Mouse (Mus musculus): Measurements from ENCODE around the gene Actl6a. TPM values are rescaled to one million over a fixed set of nuclear protein-coding genes. Genes with fewer than 3 reads are reported as not detected.
"Not testable (repeated sequence)": the region's sequence is repeated elsewhere in the genome, so short reads cannot be mapped to it uniquely, and the experiment has no call there.

Actl6a gene
- polyA plus RNA-seq, 1 experiment from 2014 or later: 58.6 TPM

DNA sequence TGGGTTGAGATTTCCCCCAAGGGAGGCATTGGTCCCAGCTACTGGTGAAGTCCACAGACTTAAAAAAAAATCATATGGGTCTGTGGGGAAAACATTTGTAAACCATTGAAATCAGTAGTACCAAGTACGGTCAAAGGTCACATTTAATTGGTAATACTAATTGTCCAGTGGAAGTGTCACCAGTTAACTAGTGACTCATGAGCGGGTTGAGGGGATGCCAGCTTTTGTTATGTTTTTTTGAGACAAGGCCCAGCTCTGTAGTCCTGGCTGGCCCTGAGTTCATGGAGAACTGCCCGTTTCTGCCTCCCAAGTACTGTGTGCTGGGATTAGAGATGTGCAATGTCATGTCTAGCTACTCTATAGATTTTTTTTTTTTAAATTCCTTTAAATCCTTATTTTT, 7.6 kb downstream of the Actl6a start:
- Histone ChIP-seq H3K4me2 (replicated peaks; ENCODE audit: low read depth) (no peak overlapping the region), H3K9ac (ENCODE audit: low read length) (no peak overlapping the region), H3K4me3 (ENCODE audit: low read depth, low read length) (no peak overlapping the region), H3K9me3 (ENCODE audit: control insufficient read depth, low read length) (no peaks in the 10 kb centered on the region), H3K27me3 (ENCODE audit: control insufficient read depth, insufficient read depth, low read length) (no peaks in the 10 kb centered on the region), H3K27ac (replicated peaks) (no peak overlapping the region), H3K36me3 (ENCODE audit: control insufficient read depth, insufficient read depth, low read length) (peaks cover 17% of the 10 kb centered on the region), H3K4me1 (replicated peaks; ENCODE audit: control insufficient read depth, insufficient read depth) (no peaks in the 10 kb centered on the region)
- DNase-seq (ENCODE audit: low spot score) (no peak), ATAC-seq (ENCODE audit: low FRiP score, low TSS enrichment) (no peak)
- TF ChIP-seq CTCF (IDR thresholded peaks at IDR 0.05; ENCODE audit: low read depth): no peak
- TF ChIP-seq EP300 (optimal IDR thresholded peaks at IDR 0.05): no peak
- 91% methylated on average over 3 of the region's 3 CpGs for WGBS

DNA sequence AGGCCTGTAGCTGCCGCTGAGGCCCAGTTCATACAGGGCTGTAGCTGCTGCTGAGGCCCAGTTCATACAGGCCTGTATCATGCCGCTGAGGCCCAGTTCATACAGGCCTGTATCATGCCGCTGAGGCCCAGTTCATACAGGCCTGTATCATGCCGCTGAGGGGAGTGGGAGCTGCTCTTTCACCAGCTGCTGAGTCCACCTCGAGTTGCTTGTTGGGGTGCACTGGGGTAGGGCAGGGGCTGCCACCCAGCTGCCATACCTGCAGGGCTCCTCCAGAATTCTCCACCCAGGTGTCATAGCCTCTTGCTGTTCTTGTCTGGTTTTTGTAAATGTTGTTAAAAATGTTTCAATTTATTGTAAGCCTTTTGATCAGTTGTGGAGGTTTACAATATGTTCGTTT, 11.3 kb downstream of the Actl6a start:
- H3K4me2 ChIP-seq (replicated peaks; ENCODE audit: low read depth); H3K9me3 ChIP-seq (ENCODE audit: control insufficient read depth, low read length); H3K27me3 ChIP-seq (ENCODE audit: control insufficient read depth, insufficient read depth, low read length); DNase-seq (ENCODE audit: low spot score); ATAC-seq (ENCODE audit: low FRiP score, low TSS enrichment); H3K4me1 ChIP-seq (replicated peaks; ENCODE audit: control insufficient read depth, insufficient read depth); H3K27ac ChIP-seq (replicated peaks); H3K9ac ChIP-seq (ENCODE audit: low read length); H3K4me3 ChIP-seq (ENCODE audit: low read depth, low read length): not testable (repeated sequence)
- 94% methylated on average over 6 of the region's 6 CpGs for WGBS
- peaks cover 27% of the 10 kb centered on the region for H3K36me3 ChIP-seq (ENCODE audit: control insufficient read depth, insufficient read depth, low read length)

DNA sequence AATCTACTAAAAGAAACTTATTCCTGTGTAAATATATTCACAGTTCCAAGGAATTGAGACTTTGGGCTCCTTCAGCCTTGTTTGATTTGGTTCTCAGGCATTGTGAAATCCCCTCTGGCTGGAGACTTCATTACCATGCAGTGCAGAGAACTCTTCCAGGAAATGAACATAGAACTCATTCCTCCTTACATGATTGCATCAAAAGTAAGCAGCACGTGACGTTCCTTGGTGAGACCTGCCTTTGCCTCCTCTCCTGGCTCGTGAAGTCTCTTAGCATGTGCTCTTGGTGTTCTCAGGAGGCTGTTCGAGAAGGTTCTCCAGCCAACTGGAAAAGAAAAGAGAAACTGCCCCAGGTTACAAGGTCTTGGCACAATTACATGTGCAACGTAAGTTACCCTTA, 12.2 kb downstream of the Actl6a start:
- H3K4me1 ChIP-seq (replicated peaks; ENCODE audit: control insufficient read depth, insufficient read depth): no peaks in the 10 kb centered on the region
- no peak overlapping the region for H3K27ac ChIP-seq (replicated peaks)
- H3K4me2 ChIP-seq (replicated peaks; ENCODE audit: low read depth): no peak overlapping the region
- no peak for ATAC-seq (ENCODE audit: low FRiP score, low TSS enrichment)
- no peak for DNase-seq (ENCODE audit: low spot score)
- no peaks in the 10 kb centered on the region for H3K27me3 ChIP-seq (ENCODE audit: control insufficient read depth, insufficient read depth, low read length)
- no peak overlapping the region for H3K9ac ChIP-seq (ENCODE audit: low read length)
- no peaks in the 10 kb centered on the region for H3K9me3 ChIP-seq (ENCODE audit: control insufficient read depth, low read length)
- H3K4me3 ChIP-seq (ENCODE audit: low read depth, low read length): no peak overlapping the region
- peaks cover 31% of the 10 kb centered on the region for H3K36me3 ChIP-seq (ENCODE audit: control insufficient read depth, insufficient read depth, low read length)
- TF ChIP-seq CTCF (IDR thresholded peaks at IDR 0.05; ENCODE audit: low read depth) (no peak), EP300 (optimal IDR thresholded peaks at IDR 0.05) (no peak)
- 92% methylated on average over 5 of the region's 5 CpGs for WGBS

DNA sequence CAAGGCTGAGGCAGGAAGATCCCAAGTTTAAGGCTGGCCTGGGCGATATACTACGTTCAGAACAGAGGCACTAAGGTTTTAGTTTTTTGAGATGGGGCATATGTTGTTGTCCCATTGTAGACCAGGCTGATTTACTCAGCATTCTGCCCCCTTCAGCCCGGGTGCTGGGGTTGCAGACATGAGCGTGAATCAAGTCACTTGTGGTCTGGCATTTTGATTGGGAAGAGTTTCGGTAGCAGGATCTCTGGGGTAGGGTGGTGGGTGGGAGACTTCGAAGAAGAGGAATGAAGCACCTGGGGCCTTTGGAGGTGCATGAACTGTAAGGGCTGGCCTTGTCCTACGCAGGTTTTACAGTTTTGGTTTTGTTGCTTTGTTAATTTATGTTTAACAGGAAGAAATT, 18.1 kb downstream of the Actl6a start:
- Histone ChIP-seq H3K9me3 (ENCODE audit: control insufficient read depth, low read length) (no peaks in the 10 kb centered on the region), H3K36me3 (ENCODE audit: control insufficient read depth, insufficient read depth, low read length) (peaks cover 28% of the 10 kb centered on the region), H3K27ac (replicated peaks) (no peak overlapping the region), H3K4me3 (ENCODE audit: low read depth, low read length) (no peak overlapping the region), H3K27me3 (ENCODE audit: control insufficient read depth, insufficient read depth, low read length) (no peaks in the 10 kb centered on the region), H3K9ac (ENCODE audit: low read length) (no peak overlapping the region), H3K4me2 (replicated peaks; ENCODE audit: low read depth) (no peak overlapping the region), H3K4me1 (replicated peaks; ENCODE audit: control insufficient read depth, insufficient read depth) (no peaks in the 10 kb centered on the region)
- ATAC-seq (ENCODE audit: low FRiP score, low TSS enrichment) (no peak), DNase-seq (ENCODE audit: low spot score) (no peak)
- TF ChIP-seq CTCF (IDR thresholded peaks at IDR 0.05; ENCODE audit: low read depth) (no peak), EP300 (optimal IDR thresholded peaks at IDR 0.05) (no peak)
- 88% methylated on average over 7 of the region's 7 CpGs for WGBS

DNA sequence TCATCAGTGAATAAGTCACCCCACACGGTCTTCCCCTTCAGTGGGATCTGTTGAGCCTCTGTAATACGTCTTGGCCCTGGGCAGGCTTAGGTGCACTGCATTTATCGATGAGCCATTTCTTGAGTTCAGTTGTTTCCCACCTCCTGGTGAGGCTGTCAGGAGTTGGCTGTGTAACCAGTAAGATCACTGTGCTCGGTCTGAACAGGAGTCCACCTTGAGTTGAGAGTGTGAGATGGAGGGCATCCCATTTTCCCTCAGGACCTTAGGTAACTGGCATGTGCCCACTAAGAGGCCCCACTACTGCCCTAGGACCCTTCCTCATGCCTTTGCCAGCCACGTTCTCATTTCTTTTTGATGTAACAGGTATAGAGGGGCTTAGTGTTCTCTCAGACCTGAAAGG, 19.9 kb downstream of the Actl6a start:
- Histone ChIP-seq H3K27ac (replicated peaks) (no peak overlapping the region), H3K4me1 (replicated peaks; ENCODE audit: control insufficient read depth, insufficient read depth) (no peaks in the 10 kb centered on the region), H3K27me3 (ENCODE audit: control insufficient read depth, insufficient read depth, low read length) (no peaks in the 10 kb centered on the region), H3K36me3 (ENCODE audit: control insufficient read depth, insufficient read depth, low read length) (peaks cover 29% of the 10 kb centered on the region), H3K9ac (ENCODE audit: low read length) (no peak overlapping the region), H3K4me3 (ENCODE audit: low read depth, low read length) (no peak overlapping the region), H3K9me3 (ENCODE audit: control insufficient read depth, low read length) (no peaks in the 10 kb centered on the region), H3K4me2 (replicated peaks; ENCODE audit: low read depth) (no peak overlapping the region)
- ATAC-seq (ENCODE audit: low FRiP score, low TSS enrichment) (no peak), DNase-seq (ENCODE audit: low spot score) (no peak)
- 86% methylated on average over 5 of the region's 5 CpGs for WGBS
- TF ChIP-seq CTCF (IDR thresholded peaks at IDR 0.05; ENCODE audit: low read depth): no peak

DNA sequence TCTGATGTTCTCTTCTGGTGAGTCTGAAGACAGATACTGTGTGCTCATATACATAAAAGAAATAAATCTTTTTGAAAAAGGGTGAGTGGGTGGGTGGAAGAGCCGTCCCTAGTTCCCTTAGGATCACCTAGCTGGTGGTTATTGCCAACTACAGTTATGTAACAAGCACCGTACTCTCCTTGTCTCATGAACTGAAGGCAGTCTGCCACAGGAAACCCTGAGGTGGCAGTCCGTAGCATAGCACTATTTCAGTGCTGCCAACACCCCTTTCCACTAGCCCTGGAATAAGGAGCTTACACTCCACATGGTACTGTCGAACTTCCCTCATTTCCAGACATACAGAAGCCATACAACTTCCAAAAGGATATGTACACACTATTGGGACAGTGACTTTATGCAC, 21.8 kb downstream of the Actl6a start:
- 89% methylated on average over 4 of the region's 4 CpGs for WGBS
- peaks cover 35% of the 10 kb centered on the region for H3K36me3 ChIP-seq (ENCODE audit: control insufficient read depth, insufficient read depth, low read length)
- no peak for DNase-seq (ENCODE audit: low spot score)

More for the DNA sequence above, 21.8 kb downstream of the Actl6a start:
- Histone ChIP-seq H3K27me3 (ENCODE audit: control insufficient read depth, insufficient read depth, low read length) (no peaks in the 10 kb centered on the region), H3K4me2 (replicated peaks; ENCODE audit: low read depth) (no peak overlapping the region), H3K9ac (ENCODE audit: low read length) (no peak overlapping the region), H3K4me1 (replicated peaks; ENCODE audit: control insufficient read depth, insufficient read depth) (no peaks in the 10 kb centered on the region), H3K27ac (replicated peaks) (no peak overlapping the region), H3K4me3 (ENCODE audit: low read depth, low read length) (no peak overlapping the region), H3K9me3 (ENCODE audit: control insufficient read depth, low read length) (no peaks in the 10 kb centered on the region)
- no peak for ATAC-seq (ENCODE audit: low FRiP score, low TSS enrichment)
- no peak for TF ChIP-seq EP300 (optimal IDR thresholded peaks at IDR 0.05)
- TF ChIP-seq CTCF (IDR thresholded peaks at IDR 0.05; ENCODE audit: low read depth): no peak
